Mouse (Mus musculus) activated CD4-positive, CD25-positive, alpha-beta regulatory T cell, adult 4 months (primary cell): ENCODE measurements around the gene Zfp276. TPM values are rescaled to one million over a fixed set of nuclear protein-coding genes. Genes with fewer than 3 reads are reported as not detected.

Experiments
- ATAC-seq: one replicate; pipeline ENCODE4 v1.8.0; 2017
- polyA plus RNA-seq, 2 experiments: library from polyadenylated mRNA; unstranded; fragments of 100-300 nt; shearing (Covaris generic); gene quantifications; one replicate each; pipeline ENCODE4 v1.2.1; 2017

The Zfp276 gene
- polyA plus RNA-seq, 2 experiments from 2014 or later: 3.6 to 4.7 TPM

DNA sequence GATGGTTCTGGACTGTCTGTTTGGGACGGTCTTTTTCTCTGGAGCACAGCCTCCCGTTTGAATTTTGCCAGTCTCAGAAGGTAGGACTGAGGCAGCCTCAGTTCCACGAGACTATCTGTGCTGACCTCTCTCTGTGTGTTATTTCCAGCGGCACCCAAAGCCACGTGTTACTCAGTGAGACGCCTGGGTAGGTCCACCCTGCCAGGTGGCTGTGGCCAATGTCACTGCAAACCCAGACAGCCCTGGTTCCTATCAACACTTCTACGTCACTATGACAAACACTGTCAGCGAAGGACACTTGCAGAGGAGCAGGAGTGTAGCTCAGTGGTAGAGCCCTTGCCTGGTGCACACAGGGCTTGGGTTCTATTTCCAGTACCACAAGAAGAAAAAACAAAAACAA, 37.7 kb downstream of the Zfp276 start:
- ATAC-seq: no peak

GRCm38 (mm10) chr8:123292281-123292680, 38.3 kb downstream of the Zfp276 start:
- no peak for ATAC-seq

DNA sequence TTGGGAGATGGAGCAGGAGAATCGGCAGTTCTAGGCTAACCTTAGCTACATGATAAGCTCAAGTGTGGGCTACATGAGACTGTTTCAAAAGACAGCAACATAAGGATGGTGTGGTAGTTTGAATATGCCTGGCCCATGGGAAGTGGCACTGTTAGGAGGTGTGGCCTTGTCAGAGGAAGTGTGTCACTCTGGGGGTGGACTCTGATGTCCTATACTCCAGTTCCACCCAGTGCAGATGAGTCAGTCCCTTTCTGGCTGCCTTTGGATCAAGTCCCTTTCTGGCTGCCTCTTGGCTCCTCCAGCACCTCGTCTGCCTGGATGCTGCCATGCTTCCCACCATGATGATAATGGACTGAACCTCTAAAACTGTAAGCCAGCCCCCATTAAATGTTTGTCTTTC, 38.8 kb downstream of the Zfp276 start:
- no peak for ATAC-seq

GRCm38 (mm10) chr8:123298301-123298700, 44.3 kb downstream of the Zfp276 start:
- no peak for ATAC-seq

DNA sequence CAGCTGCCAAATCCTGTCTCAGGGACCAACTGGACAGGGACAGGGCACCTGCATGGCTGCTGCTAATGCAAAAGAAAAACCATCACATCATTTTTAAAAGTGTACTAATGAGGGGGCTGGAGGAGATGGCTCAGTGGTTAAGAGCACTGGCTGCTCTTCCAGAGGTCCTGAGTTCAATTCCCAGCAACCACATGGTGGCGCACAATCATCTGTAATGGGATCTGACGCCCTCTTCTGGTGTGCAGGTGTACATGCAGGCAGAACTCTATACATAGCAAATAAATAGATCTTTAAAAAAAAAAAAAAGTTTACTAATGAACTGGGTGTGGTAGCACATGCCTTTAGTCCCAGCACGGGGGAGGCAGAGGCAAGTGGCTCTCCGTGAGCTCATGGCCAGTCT, 54.7 kb downstream of the Zfp276 start:
- ATAC-seq: no peak

DNA sequence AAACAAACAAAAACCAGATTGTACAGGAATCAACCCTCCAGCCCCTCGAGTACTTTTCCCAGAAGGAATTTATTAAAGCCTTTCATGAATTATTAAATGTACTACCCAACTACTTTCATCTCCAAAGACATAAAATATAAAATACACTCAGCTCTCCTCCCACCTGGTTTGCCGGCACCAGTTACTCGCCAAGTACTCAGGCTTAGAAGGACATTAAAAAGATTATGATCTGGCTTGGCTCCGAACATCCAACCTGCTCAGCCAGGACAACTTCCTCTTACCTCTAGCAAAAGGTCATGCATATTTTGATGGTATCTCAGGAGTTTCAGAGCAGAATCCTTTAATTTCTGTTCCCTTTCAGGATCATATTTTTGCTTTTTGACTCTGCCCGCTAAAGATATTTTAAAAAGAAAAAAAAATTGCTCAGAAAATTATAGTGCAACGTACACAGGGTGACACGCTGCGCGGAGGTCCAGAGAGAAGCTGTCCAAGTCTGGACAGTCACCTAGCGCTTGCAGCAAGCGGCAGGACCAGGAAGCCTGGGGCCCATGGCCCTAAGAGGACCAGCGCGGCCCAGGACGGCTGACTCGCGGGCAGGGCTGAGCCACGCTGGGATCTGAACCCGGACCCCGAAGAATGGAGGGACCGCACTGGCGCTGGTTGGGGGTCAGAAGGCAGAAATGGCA, 63.9 kb downstream of the Zfp276 start:
- peak; percentile 12 for ATAC-seq

GRCm38 (mm10) chr8:123318467-123318911, 64.5 kb downstream of the Zfp276 start, which contains the start of gene Fanca:
Gene Fanca, minus strand, starts transcription at chr8:123318576.
- ATAC-seq: peak; percentile 100

Other genes starting within 250 kb of the Zfp276 start
- gene Ankrd11, start 211.9 kb upstream of the Zfp276 start, polyA plus RNA-seq: 10 to 100 TPM; 75.8 to 77.3 TPM
- gene Spg7, start 191.3 kb upstream of the Zfp276 start, polyA plus RNA-seq: 10 to 100 TPM; 11.4 to 21.1 TPM
- gene Rpl13, start 151.8 kb upstream of the Zfp276 start, polyA plus RNA-seq: 1,000 to 10,000 TPM; 2,503 to 2,608 TPM
- gene Cpne7, start 136.8 kb upstream of the Zfp276 start, polyA plus RNA-seq: 1 to 10 TPM in 1 of 2 experiments, under 1 TPM in 1; 0.65 to 2.2 TPM
- not detected for gene Sult5a1, start 95.9 kb upstream of the Zfp276 start, polyA plus RNA-seq
- not detected for gene Dpep1, start 68.0 kb upstream of the Zfp276 start, polyA plus RNA-seq
- gene Chmp1a, start 41.4 kb upstream of the Zfp276 start, polyA plus RNA-seq: 100 to 1,000 TPM; 108 to 109 TPM
- gene Spata33, start 41.4 kb upstream of the Zfp276 start, polyA plus RNA-seq: not detected
- 10 to 100 TPM; 12.0 to 21.3 TPM for gene Cdk10, start 29.4 kb upstream of the Zfp276 start, polyA plus RNA-seq
- gene Spata2l, start 18.0 kb upstream of the Zfp276 start, polyA plus RNA-seq: 1 to 10 TPM; 7.7 to 8.8 TPM
- gene Vps9d1, start 153 bp downstream of the Zfp276 start, polyA plus RNA-seq: 1 to 10 TPM; 7.1 to 7.2 TPM
- gene Fanca, start 64.4 kb downstream of the Zfp276 start, polyA plus RNA-seq: 1 to 10 TPM; 4.2 to 5.3 TPM
- not detected for gene Spire2, start 78.5 kb downstream of the Zfp276 start, polyA plus RNA-seq
- 10 to 100 TPM; 84.9 to 92.3 TPM for gene Tcf25, start 119.6 kb downstream of the Zfp276 start, polyA plus RNA-seq
- gene Mc1r, start 152.9 kb downstream of the Zfp276 start, polyA plus RNA-seq: not detected
- under 1 TPM; 0.53 to 0.68 TPM for gene Tubb3, start 157.2 kb downstream of the Zfp276 start, polyA plus RNA-seq
- gene Def8, start 169.3 kb downstream of the Zfp276 start, polyA plus RNA-seq: 10 to 100 TPM in 1 of 2 experiments, 1 to 10 TPM in 1; 5.6 to 11.1 TPM
- gene Afg3l1, start 223.7 kb downstream of the Zfp276 start, polyA plus RNA-seq: 10 to 100 TPM; 31.5 to 36.9 TPM